Mouse (Mus musculus): ENCODE measurements around the gene Ggt5. TPM values are rescaled to one million over a fixed set of nuclear protein-coding genes. Genes with fewer than 3 reads are reported as not detected.
A peak's percentile ranks its signal among the peaks of the same experiment; 100 is the strongest.

Gene Ggt5
- total RNA-seq, 2 experiments from 2014 or later: 1.4 to 3.5 TPM

GRCm38 (mm10) chr10:75568029-75568428 is 21.1 kb upstream of the Ggt5 start:
- ATAC-seq (replicated peaks; ENCODE audit: poor library complexity): no peak

GRCm38 (mm10) chr10:75568441-75568840 is 20.7 kb upstream of the Ggt5 start:
- ATAC-seq (replicated peaks; ENCODE audit: poor library complexity): no peak

GRCm38 (mm10) chr10:75568851-75569250 is 20.3 kb upstream of the Ggt5 start:
- ATAC-seq (replicated peaks; ENCODE audit: poor library complexity): no peak

GRCm38 (mm10) chr10:75570981-75571657 is 18.0 kb upstream of the Ggt5 start:
- no peak for ATAC-seq (replicated peaks; ENCODE audit: poor library complexity)

GRCm38 (mm10) chr10:75571937-75572336 is 17.2 kb upstream of the Ggt5 start:
- no peak for ATAC-seq (replicated peaks; ENCODE audit: poor library complexity)

GRCm38 (mm10) chr10:75573181-75573580 is 16.0 kb upstream of the Ggt5 start:
- ATAC-seq (replicated peaks; ENCODE audit: poor library complexity): no peak

- ATAC-seq (replicated peaks; ENCODE audit: poor library complexity): no peak
These were observed 15.2 kb upstream of the Ggt5 start for GRCm38 (mm10) chr10:75573965-75574364.

GRCm38 (mm10) chr10:75579129-75579528 is 10.0 kb upstream of the Ggt5 start:
- no peak for ATAC-seq (replicated peaks; ENCODE audit: poor library complexity)

GRCm38 (mm10) chr10:75585876-75586552 is 3.1 kb upstream of the Ggt5 start:
- ATAC-seq (replicated peaks; ENCODE audit: poor library complexity): peak; percentile 82

- ATAC-seq (replicated peaks; ENCODE audit: poor library complexity): no peak
These were observed 2.6 kb upstream of the Ggt5 start for GRCm38 (mm10) chr10:75586553-75586879.

GRCm38 (mm10) chr10:75587781-75588180 is 1.4 kb upstream of the Ggt5 start:
- ATAC-seq (replicated peaks; ENCODE audit: poor library complexity): no peak

GRCm38 (mm10) chr10:75588336-75588735 is 804 bp upstream of the Ggt5 start:
- no peak for ATAC-seq (replicated peaks; ENCODE audit: poor library complexity)

- ATAC-seq (replicated peaks; ENCODE audit: poor library complexity): peak; percentile 19
These were observed 511 bp downstream of the Ggt5 start for GRCm38 (mm10) chr10:75589651-75590050.

- peak; percentile 80 for ATAC-seq (replicated peaks; ENCODE audit: poor library complexity)
These were observed 2.2 kb downstream of the Ggt5 start for GRCm38 (mm10) chr10:75591211-75591894.

GRCm38 (mm10) chr10:75592585-75592984 is 3.4 kb downstream of the Ggt5 start:
- no peak for ATAC-seq (replicated peaks; ENCODE audit: poor library complexity)

GRCm38 (mm10) chr10:75595981-75596380 is 6.8 kb downstream of the Ggt5 start:
- ATAC-seq (replicated peaks; ENCODE audit: poor library complexity): peak; percentile 33

- ATAC-seq (replicated peaks; ENCODE audit: poor library complexity): no peak
These were observed 11.1 kb downstream of the Ggt5 start for GRCm38 (mm10) chr10:75600189-75600730.

GRCm38 (mm10) chr10:75605162-75605846 is 16.2 kb downstream of the Ggt5 start:
- ATAC-seq (replicated peaks; ENCODE audit: poor library complexity): no peak

GRCm38 (mm10) chr10:75607253-75607652 is 18.1 kb downstream of the Ggt5 start:
- no peak for ATAC-seq (replicated peaks; ENCODE audit: poor library complexity)

- no peak for ATAC-seq (replicated peaks; ENCODE audit: poor library complexity)
These were observed 19.8 kb downstream of the Ggt5 start for GRCm38 (mm10) chr10:75608975-75609374.

- no peak for ATAC-seq (replicated peaks; ENCODE audit: poor library complexity)
These were observed 21.3 kb downstream of the Ggt5 start for GRCm38 (mm10) chr10:75610486-75610885.
